Mouse (Mus musculus) testis, postnatal 10 days (tissue): ENCODE data around the gene Megf11.

Experiments used
- DNase-seq: peaks from one replicate; pipeline ENCODE4 v3.0.0; 2021; ENCODE audit warnings: low spot score

Gene Megf11

GRCm38 (mm10) chr9:64385511-64386465, at the start of gene Megf11:
Gene Megf11 (plus strand): TSS chr9:64385626.
- DNase-seq = peak; percentile 50

GRCm38 (mm10) chr9:64335825-64336224, 49.6 kb upstream of the Megf11 start:
- DNase-seq = no peak

GRCm38 (mm10) chr9:64339361-64339760, 46.1 kb upstream of the Megf11 start:
- no peak for DNase-seq

- peak; percentile 84 for DNase-seq
Measured at GRCm38 (mm10) chr9:64340351-64341253, 44.8 kb upstream of the Megf11 start.

GRCm38 (mm10) chr9:64341254-64341566, 44.2 kb upstream of the Megf11 start, which contains the start of gene Dis3l:
Gene Dis3l (minus strand): TSS chr9:64341288.
- no peak for DNase-seq

- DNase-seq = no peak
Measured at GRCm38 (mm10) chr9:64341671-64342070, 43.8 kb upstream of the Megf11 start.

- no peak for DNase-seq
Measured at GRCm38 (mm10) chr9:64343656-64344055, 41.8 kb upstream of the Megf11 start.

GRCm38 (mm10) chr9:64345931-64346330, 39.5 kb upstream of the Megf11 start:
- no peak for DNase-seq

GRCm38 (mm10) chr9:64347377-64347776, 38.0 kb upstream of the Megf11 start:
- no peak for DNase-seq

GRCm38 (mm10) chr9:64349490-64349889, 35.9 kb upstream of the Megf11 start:
- DNase-seq = no peak

GRCm38 (mm10) chr9:64351191-64351590, 34.2 kb upstream of the Megf11 start:
- no peak for DNase-seq

- DNase-seq = no peak
Measured at GRCm38 (mm10) chr9:64355627-64356026, 29.8 kb upstream of the Megf11 start.

GRCm38 (mm10) chr9:64361231-64361950, 24.0 kb upstream of the Megf11 start:
- DNase-seq = no peak

- no peak for DNase-seq
Measured at GRCm38 (mm10) chr9:64369871-64370270, 15.6 kb upstream of the Megf11 start.

- no peak for DNase-seq
Measured at GRCm38 (mm10) chr9:64371305-64371819, 14.1 kb upstream of the Megf11 start.

GRCm38 (mm10) chr9:64376380-64376779, 9.0 kb upstream of the Megf11 start:
- DNase-seq = no peak

- no peak for DNase-seq
Measured at GRCm38 (mm10) chr9:64383021-64383788, 2.2 kb upstream of the Megf11 start.

GRCm38 (mm10) chr9:64386466-64387211, 1.2 kb downstream of the Megf11 start:
- no peak for DNase-seq

- DNase-seq = no peak
Measured at GRCm38 (mm10) chr9:64389576-64390292, 4.3 kb downstream of the Megf11 start.
